Mouse (Mus musculus) gastrocnemius, postnatal 14 days (tissue): ENCODE results near the gene Herc1. TPM values are rescaled to one million over a fixed set of nuclear protein-coding genes. Genes with fewer than 3 reads are reported as not detected.

ENCODE experiments used
- DNase-seq: peaks from one replicate; pipeline ENCODE4 v3.0.0; 2021; ENCODE audit warnings: mixed read lengths
- intact Hi-C: fragments of 180-260 bp; cut with DNase I; formaldehyde crosslinking; loops from one replicate; pipeline ENCODE4 v1.15.1; 2025; ENCODE audit warnings: low total_unique reads
- total RNA-seq, 2 experiments: library from RNA; stranded (reverse); gene quantifications; 2 replicates each; pipeline ENCODE4 v1.2.3; 2021

Herc1 gene
- total RNA-seq, 2 experiments from 2014 or later: 32.5 to 35.1 TPM

- peak; percentile 45 for DNase-seq
- intact Hi-C loops: no loop called here
Observed at GRCm38 (mm10) chr9:66514256-66514770, 164.1 kb downstream of the Herc1 start, which contains the start of gene Fbxl22. Gene Fbxl22 (minus strand): TSS chr9:66514593.

GRCm38 (mm10) chr9:66515115-66515514 is 164.9 kb downstream of the Herc1 start:
- DNase-seq: no peak
- intact Hi-C loops: no loop called here

GRCm38 (mm10) chr9:66515680-66516210 is 165.5 kb downstream of the Herc1 start:
- intact Hi-C loops: no loop called here
- DNase-seq: no peak

- no peak for DNase-seq
- intact Hi-C loops: no loop called here
Observed at GRCm38 (mm10) chr9:66516296-66516940, 166.2 kb downstream of the Herc1 start.

GRCm38 (mm10) chr9:66517746-66518145 is 167.5 kb downstream of the Herc1 start:
- intact Hi-C loops: no loop called here

GRCm38 (mm10) chr9:66518251-66518650 is 168.0 kb downstream of the Herc1 start:
- intact Hi-C loops: no loop called here
- no peak for DNase-seq

More at GRCm38 (mm10) chr9:66517746-66518145, 167.5 kb downstream of the Herc1 start:
- DNase-seq: no peak

- no peak for DNase-seq
- intact Hi-C loops: no loop called here
Observed at GRCm38 (mm10) chr9:66518901-66519300, 168.7 kb downstream of the Herc1 start.

GRCm38 (mm10) chr9:66520299-66520698 is 170.0 kb downstream of the Herc1 start:
- intact Hi-C loops: no loop called here
- no peak for DNase-seq

GRCm38 (mm10) chr9:66521595-66521994 is 171.3 kb downstream of the Herc1 start:
- no peak for DNase-seq
- intact Hi-C loops: no loop called here

- intact Hi-C loops: no loop called here
- DNase-seq: no peak
Observed at GRCm38 (mm10) chr9:66542785-66543184, 192.5 kb downstream of the Herc1 start.

Other genes starting within 250 kb of the Herc1 start
- gene Snx1, start 223.9 kb upstream of the Herc1 start, total RNA-seq: 10 to 100 TPM; 23.8 to 24.0 TPM
- gene Ciao2a, start 223.8 kb upstream of the Herc1 start, total RNA-seq: 10 to 100 TPM; 35.7 to 38.3 TPM
- 10 to 100 TPM; 19.7 to 22.2 TPM for gene Dapk2, start 192.2 kb upstream of the Herc1 start, total RNA-seq
- 10 to 100 TPM; 19.0 to 32.5 TPM for gene Fbxl22, start 164.1 kb downstream of the Herc1 start, total RNA-seq
- gene Usp3, start 242.7 kb downstream of the Herc1 start, total RNA-seq: 10 to 100 TPM; 18.4 to 18.9 TPM